Mouse (Mus musculus) forebrain, postnatal 0 days (tissue): ENCODE results near the gene Med16. TPM values are rescaled to one million over a fixed set of nuclear protein-coding genes. Genes with fewer than 3 reads are reported as not detected.
A peak's percentile ranks its signal among the peaks of the same experiment; 100 is the strongest.

Experiments
- ATAC-seq: fragments of 200-750 bp; cut with Nextera tagmentation; 2 replicates; pipeline ENCODE4 v1.8.0; 2017; ENCODE audit warnings: mild to moderate bottlenecking, moderate library complexity
- DNase-seq: peaks from one replicate; pipeline ENCODE4 v3.0.0-alpha.2; 2015
- H3K27ac ChIP-seq: fragments of 300-500 bp; sonication (generic); 2 replicates; pipeline ENCODE4 v1.5.1; 2014; ENCODE audit warnings: low read depth, mild to moderate bottlenecking, antibody characterized with exemption, low read length, moderate library complexity, mixed read lengths
- H3K27me3 ChIP-seq: fragments of 300-500 bp; sonication (generic); 2 replicates; pipeline ENCODE4 v1.6.1; 2014; ENCODE audit warnings: mild to moderate bottlenecking, low read length, mixed read lengths; ENCODE audit not compliant: insufficient read depth
- H3K36me3 ChIP-seq: fragments of 300-500 bp; sonication (generic); 2 replicates; pipeline ENCODE4 v1.6.1; 2014; ENCODE audit warnings: mild to moderate bottlenecking, moderate library complexity; ENCODE audit not compliant: insufficient read depth
- H3K4me1 ChIP-seq: fragments of 300-500 bp; sonication (generic); 2 replicates; pipeline ENCODE4 v1.6.1; 2014; ENCODE audit warnings: antibody characterized with exemption; ENCODE audit not compliant: insufficient read depth
- H3K4me2 ChIP-seq: fragments of 300-500 bp; sonication (generic); 2 replicates; pipeline ENCODE4 v1.6.1; 2014; ENCODE audit warnings: low read depth, mild to moderate bottlenecking, moderate library complexity
- H3K4me3 ChIP-seq: fragments of 300-500 bp; sonication (generic); 2 replicates; pipeline ENCODE4 v1.5.1; 2014; ENCODE audit warnings: low read depth, low read length, mixed read lengths
- H3K9ac ChIP-seq: fragments of 300-500 bp; sonication (generic); 2 replicates; pipeline ENCODE4 v1.6.1; 2014; ENCODE audit warnings: mild to moderate bottlenecking
- H3K9me3 ChIP-seq: fragments of 300-500 bp; sonication (generic); 2 replicates; pipeline ENCODE4 v1.6.1; 2016; ENCODE audit warnings: low read length
- CTCF ChIP-seq: sonication (generic); IDR thresholded peaks from 2 replicates; pipeline ENCODE4 v1.5.1; 2016; ENCODE audit warnings: antibody characterized with exemption, control low read depth, low read depth
- WGBS: fragments of 180-500 bp; shearing (Covaris S2); extraction: QIAGEN DNeasy Blood & Tissue Kit; methylation state at CpG from one replicate; pipeline ENCODE4 v1.1.7; 2014; 5-methylcytosine and 5-hydroxymethylcytosine counted together
- polyA plus RNA-seq: library from polyadenylated mRNA; unstranded; fragments of >200 nt; fragmentation: Nextera tagmentation; extraction: Ambion mirVana; gene quantifications from 2 replicates; pipeline ENCODE4 v1.2.1, GENCODE M21; 2015
- total RNA-seq: library from RNA; depleted of rRNA; stranded (reverse); fragments of >200 nt; gene quantifications from 2 replicates; pipeline ENCODE4 v1.2.3, GENCODE M21; 2014

Med16 gene
- total and polyA plus RNA-seq, 2 experiments from 2014 or later = 56.0 to 60.9 TPM

DNA sequence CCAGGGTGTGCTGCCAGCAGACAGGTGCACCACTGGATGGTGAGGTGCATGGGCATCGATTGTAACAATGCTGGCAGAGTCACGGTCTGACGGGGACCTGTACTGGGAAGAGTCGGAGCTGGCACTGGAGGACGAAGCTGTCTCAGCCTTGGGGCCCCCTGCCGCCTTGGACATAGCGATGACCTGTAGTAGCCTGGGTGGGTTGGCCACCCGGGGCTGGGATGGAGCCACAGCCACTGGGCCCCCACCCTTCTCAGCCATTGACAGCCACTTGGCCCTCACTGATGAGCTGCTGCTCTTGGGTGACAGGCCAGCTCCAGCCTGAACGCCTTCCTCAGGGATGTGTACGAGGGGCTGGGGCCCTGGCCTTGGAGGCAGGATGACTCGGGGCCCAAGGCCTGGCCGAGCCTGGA lies 43.5 kb downstream of the Med16 start:
- peak; percentile 10; the same call in 1 of the 2 replicates for ATAC-seq
- Histone ChIP-seq H3K36me3 (peaks cover 82% of the 10 kb centered on the region), H3K4me1 (no peaks in the 10 kb centered on the region), H3K9ac (peak overlapping the region; percentile 28; the same call in 1 of the 2 replicates), H3K27me3 (no peaks in the 10 kb centered on the region), H3K27ac (peak overlapping the region; percentile 47), H3K4me2 (no peak overlapping the region), H3K9me3 (no peaks in the 10 kb centered on the region), H3K4me3 (no peak overlapping the region)
- no peak for DNase-seq
- no peak for TF ChIP-seq CTCF
- WGBS = 61% methylated on average over 12 of the region's 12 CpGs

DNA sequence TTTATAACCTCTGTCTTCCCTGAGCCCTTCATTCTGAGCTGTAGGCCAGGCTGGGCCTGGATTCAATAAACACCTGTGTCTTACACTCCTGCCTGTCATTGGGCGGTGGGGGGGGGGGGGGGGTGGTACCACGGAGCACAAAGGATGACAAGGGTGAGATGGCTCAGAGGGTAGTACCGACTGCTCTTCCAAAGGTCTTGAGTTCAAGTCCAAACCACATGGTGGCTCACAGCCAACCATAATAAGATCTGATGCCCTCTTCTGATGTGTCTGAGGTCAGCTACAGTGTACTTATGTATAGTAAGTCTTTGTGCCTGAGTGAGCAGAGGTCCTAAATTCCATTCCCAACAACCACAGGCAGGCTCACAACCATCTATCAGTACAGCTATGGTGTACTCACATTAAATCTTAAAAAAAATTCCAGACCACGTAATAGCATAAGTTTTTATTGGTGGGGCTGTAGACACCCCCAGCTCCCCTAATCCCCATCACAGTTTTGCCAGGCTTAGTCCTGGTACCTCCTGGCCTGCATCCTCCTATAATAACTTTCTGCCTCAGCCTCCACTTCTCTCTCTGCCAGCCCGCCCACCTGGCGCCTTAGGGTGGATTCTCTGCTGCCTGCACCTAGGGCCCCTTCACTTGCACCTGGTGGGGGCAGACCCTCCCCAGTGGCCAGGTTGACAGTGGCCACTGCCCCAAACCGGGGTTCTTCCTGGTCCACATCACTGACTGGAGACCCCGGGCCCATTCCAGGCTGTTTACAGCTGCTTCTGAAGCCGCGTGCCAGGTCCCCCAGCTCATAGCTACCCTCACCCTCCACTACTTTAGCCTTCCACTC lies 44.2 kb downstream of the Med16 start:
- no peaks in the 10 kb centered on the region for H3K27me3 ChIP-seq
- no peaks in the 10 kb centered on the region for H3K4me1 ChIP-seq
- DNase-seq = no peak
- peak; percentile 18; the same call in 1 of the 2 replicates for ATAC-seq
- no peak for TF ChIP-seq CTCF
- no peak overlapping the region for H3K4me2 ChIP-seq
- peak overlapping the region; percentile 47 for H3K27ac ChIP-seq
- H3K36me3 ChIP-seq = peaks cover 82% of the 10 kb centered on the region
- H3K9me3 ChIP-seq = no peaks in the 10 kb centered on the region
- no peak overlapping the region for H3K9ac ChIP-seq
- H3K4me3 ChIP-seq = no peak overlapping the region
- 50% methylated on average over 10 of the region's 10 CpGs for WGBS

DNA sequence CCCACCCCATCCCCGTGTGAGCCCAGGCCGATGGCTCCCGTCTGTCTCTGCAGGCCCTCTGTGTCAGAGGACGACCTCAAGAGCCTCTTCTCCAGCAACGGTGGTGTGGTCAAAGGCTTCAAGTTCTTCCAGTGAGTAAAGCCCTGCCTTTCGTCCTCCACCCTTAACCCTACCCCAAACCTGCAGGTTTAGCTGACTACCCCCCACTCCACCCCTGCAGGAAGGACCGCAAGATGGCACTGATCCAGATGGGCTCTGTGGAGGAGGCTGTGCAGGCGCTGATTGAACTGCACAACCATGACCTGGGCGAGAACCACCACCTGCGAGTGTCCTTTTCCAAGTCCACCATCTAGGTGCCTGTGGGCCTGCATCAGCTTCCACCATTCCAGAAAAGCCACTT lies 45.8 kb downstream of the Med16 start:
- WGBS = 69% methylated on average over 10 of the region's 10 CpGs
- DNase-seq = no peak
- no peak overlapping the region for H3K9ac ChIP-seq
- H3K4me3 ChIP-seq = no peak overlapping the region
- no peaks in the 10 kb centered on the region for H3K27me3 ChIP-seq
- H3K36me3 ChIP-seq = peaks cover 87% of the 10 kb centered on the region
- no peak overlapping the region for H3K4me2 ChIP-seq
- no peak for ATAC-seq
- no peak overlapping the region for H3K27ac ChIP-seq
- H3K4me1 ChIP-seq = peaks cover 8% of the 10 kb centered on the region
- no peaks in the 10 kb centered on the region for H3K9me3 ChIP-seq
- TF ChIP-seq CTCF = no peak

DNA sequence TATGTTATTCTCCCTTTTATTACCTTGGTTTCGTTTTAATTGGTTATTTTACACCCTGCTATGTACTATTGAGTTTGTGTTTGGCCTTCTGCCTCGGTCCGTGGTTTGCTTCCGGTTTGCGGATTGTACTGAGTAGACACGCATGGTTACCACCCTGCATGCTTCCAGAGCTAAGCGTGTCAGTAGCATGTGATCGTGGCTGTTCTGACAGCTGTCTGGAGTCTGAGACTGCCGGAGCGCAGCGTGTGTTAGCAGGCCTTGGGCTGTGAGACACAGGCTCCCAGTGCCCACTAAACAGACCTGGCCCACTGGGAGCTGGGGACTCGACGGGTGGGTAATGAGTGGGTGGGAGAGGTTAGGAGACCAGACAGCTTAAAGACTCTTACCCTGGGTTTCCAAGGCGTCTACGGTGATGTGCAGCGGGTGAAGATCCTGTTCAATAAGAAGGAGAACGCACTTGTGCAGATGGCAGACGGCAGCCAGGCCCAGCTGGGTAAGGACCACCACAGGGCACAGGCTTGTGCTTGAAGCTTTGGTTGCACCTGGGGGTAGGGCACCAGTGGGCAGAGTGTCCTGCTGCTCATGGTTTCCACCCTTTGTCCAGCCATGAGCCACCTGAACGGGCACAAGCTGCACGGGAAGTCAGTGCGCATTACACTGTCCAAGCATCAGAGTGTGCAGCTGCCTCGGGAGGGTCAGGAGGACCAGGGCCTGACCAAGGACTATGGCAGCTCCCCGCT lies 46.5 kb downstream of the Med16 start:
- peaks cover 84% of the 10 kb centered on the region for H3K36me3 ChIP-seq
- no peak overlapping the region for H3K4me2 ChIP-seq
- H3K27me3 ChIP-seq = no peaks in the 10 kb centered on the region
- peaks cover 15% of the 10 kb centered on the region for H3K4me1 ChIP-seq
- H3K27ac ChIP-seq = no peak overlapping the region
- no peak for TF ChIP-seq CTCF
- H3K9ac ChIP-seq = no peak overlapping the region
- H3K9me3 ChIP-seq = no peaks in the 10 kb centered on the region
- DNase-seq = no peak
- no peak overlapping the region for H3K4me3 ChIP-seq
- no peak for ATAC-seq
- WGBS = 81% methylated on average over 23 of the region's 23 CpGs

DNA sequence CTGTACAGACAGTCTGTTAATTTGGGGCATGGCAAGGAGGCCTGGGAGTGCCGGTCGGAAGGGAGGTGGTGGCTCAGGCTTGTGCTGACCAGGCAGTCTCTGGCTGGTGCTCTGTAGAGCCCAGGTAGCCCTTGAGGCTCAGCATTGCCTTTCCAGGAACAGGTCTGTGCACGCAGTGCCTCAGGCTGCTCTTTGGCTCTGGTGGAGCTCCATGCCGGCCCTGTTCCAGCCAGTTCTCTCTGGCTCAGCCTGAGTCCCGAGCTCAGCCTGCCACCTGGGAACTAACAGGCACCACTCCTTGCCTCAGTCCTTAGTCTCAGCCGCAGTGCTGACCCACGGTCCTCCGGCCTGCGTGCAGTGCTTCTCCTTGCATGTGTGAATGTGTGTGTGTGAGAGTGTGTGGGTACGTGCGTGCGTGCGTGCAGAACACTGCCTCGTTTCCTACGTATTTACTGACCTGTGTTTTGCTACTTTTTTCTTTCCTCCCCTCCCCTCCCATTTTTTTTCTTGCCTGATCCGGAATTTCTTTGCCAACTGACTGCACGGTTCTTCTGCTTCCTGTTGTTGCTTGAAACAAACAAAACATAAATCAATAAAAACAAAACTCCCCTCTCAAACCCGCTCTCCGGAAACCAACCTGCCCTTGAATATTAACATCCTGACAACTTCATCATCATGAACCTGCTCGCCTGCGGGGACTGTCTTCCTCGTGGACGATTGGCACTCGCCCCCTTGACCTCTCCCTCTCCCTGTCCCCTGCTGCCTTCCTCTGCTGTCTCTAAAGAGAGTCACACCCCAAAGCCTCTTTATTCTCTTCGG lies 47.3 kb downstream of the Med16 start:
- H3K9ac ChIP-seq = no peak overlapping the region
- 72% methylated on average over 25 of the region's 25 CpGs for WGBS
- no peak for TF ChIP-seq CTCF
- H3K9me3 ChIP-seq = no peaks in the 10 kb centered on the region
- ATAC-seq (no peak), DNase-seq (no peak)
- H3K4me3 ChIP-seq = no peak overlapping the region
- no peaks in the 10 kb centered on the region for H3K27me3 ChIP-seq
- H3K36me3 ChIP-seq = peaks cover 80% of the 10 kb centered on the region
- H3K4me2 ChIP-seq = no peak overlapping the region
- H3K4me1 ChIP-seq = peaks cover 22% of the 10 kb centered on the region
- H3K27ac ChIP-seq = no peak overlapping the region

DNA sequence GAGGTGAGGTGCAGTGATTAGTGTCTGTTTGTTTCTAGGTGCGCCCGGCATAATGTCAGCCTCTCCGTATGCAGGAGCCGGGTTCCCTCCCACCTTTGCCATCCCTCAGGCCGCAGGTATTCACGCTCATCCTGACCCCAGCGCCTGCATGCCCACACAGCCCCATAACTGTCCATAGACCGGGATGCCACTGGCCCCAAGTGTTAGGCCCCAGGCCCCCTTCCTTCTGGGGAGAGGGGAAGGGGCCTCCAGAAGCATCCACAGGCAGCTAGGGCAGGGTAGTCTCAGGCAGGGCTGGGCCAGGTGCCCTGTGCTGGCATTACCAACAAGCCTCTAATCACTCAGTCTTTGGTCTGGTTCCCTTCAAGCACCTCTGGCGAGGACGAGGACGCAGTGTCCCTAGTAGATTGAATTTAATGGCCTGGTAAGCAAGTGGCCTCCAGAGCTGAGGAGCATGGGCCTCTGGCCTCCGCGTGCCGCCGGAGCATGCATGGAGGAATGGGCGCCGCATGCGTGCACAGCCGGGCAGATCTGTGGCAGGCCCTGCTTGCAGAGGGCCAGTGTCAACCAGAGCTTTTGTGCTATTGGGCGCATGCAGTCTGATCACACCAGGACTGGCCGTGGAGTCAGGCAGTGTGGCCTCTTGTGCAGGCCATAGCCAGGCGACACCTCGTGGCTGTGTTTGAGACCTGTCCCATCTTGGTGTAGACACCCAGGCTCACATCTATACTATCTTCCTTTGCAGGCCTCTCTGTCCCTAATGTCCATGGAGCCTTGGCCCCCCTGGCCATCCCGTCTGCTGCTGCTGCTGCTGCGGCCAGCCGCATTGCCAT lies 48.4 kb downstream of the Med16 start:
- Histone ChIP-seq H3K27me3 (no peaks in the 10 kb centered on the region), H3K9me3 (no peaks in the 10 kb centered on the region), H3K36me3 (peaks cover 69% of the 10 kb centered on the region), H3K4me1 (peaks cover 25% of the 10 kb centered on the region), H3K4me2 (no peak overlapping the region), H3K9ac (no peak overlapping the region), H3K4me3 (no peak overlapping the region), H3K27ac (no peak overlapping the region)
- DNase-seq = no peak
- ATAC-seq = no peak
- no peak for TF ChIP-seq CTCF
- 93% methylated on average over 26 of the region's 26 CpGs for WGBS
